Mouse (Mus musculus) gastrocnemius, postnatal 36 days (tissue): ENCODE measurements around the gene Tspear. TPM values are rescaled to one million over a fixed set of nuclear protein-coding genes. Genes with fewer than 3 reads are reported as not detected.
"Not testable (repeated sequence)": the region's sequence is repeated elsewhere in the genome, so short reads cannot be mapped to it uniquely, and the experiment has no call there.

Experiments used
- DNase-seq, 2 experiments: peaks; one replicate each; pipeline ENCODE4 v3.0.0; 2022
- intact Hi-C: fragments of 180-260 bp; cut with DNase I; formaldehyde crosslinking; loops from one replicate; pipeline ENCODE4 v1.15.1; 2025
- total RNA-seq, 2 experiments: library from RNA; stranded (reverse); gene quantifications; 2 replicates each; pipeline ENCODE4 v1.2.3; 2021

The Tspear gene
- total RNA-seq, 2 experiments from 2014 or later, result not detected

- DNase-seq, intact Hi-C loops: not testable (repeated sequence)
Observed at GRCm38 (mm10) chr10:77782442-77782841, 96.1 kb downstream of the Tspear start, which contains the start of gene Gm3250. Gene Gm3250, minus strand, starts transcription at chr10:77782542.

GRCm38 (mm10) chr10:77783396-77783795 is 97.0 kb downstream of the Tspear start:
- DNase-seq, intact Hi-C loops: not testable (repeated sequence)

- intact Hi-C loops, DNase-seq: not testable (repeated sequence)
Observed at GRCm38 (mm10) chr10:77787876-77788275, 101.5 kb downstream of the Tspear start, which contains the start of gene Gm7137. Gene Gm7137, minus strand, starts transcription at chr10:77788200.

GRCm38 (mm10) chr10:77788621-77789020 is 102.3 kb downstream of the Tspear start:
- intact Hi-C loops, result no loop called here
- DNase-seq, result no peak

- no peak for DNase-seq
- intact Hi-C loops, result no loop called here
Observed at GRCm38 (mm10) chr10:77794976-77795375, 108.6 kb downstream of the Tspear start, which contains the start of gene Gm9639. Gene Gm9639, minus strand, starts transcription at chr10:77795076.

- intact Hi-C loops, result no loop called here
Observed at GRCm38 (mm10) chr10:77797677-77798076, 111.3 kb downstream of the Tspear start.

GRCm38 (mm10) chr10:77798164-77798920 is 112.0 kb downstream of the Tspear start:
- not testable (repeated sequence) for DNase-seq

More at GRCm38 (mm10) chr10:77797677-77798076, 111.3 kb downstream of the Tspear start:
- no peak for DNase-seq

GRCm38 (mm10) chr10:77798921-77799508 is 112.6 kb downstream of the Tspear start, which contains the start of gene Gm19668:
Gene Gm19668, minus strand, starts transcription at chr10:77799133.
- DNase-seq, result no peak
- intact Hi-C loops, result no loop called here

More at GRCm38 (mm10) chr10:77798164-77798920, 112.0 kb downstream of the Tspear start:
- intact Hi-C loops, result not testable (repeated sequence)

- DNase-seq, result no peak
- intact Hi-C loops, result no loop called here
Observed at GRCm38 (mm10) chr10:77804095-77804494, 117.7 kb downstream of the Tspear start.

GRCm38 (mm10) chr10:77811743-77812142 is 125.4 kb downstream of the Tspear start, which contains the start of gene Gm9507:
Gene Gm9507, minus strand, starts transcription at chr10:77811843.
- intact Hi-C loops, result no loop called here
- no peak for DNase-seq

GRCm38 (mm10) chr10:77814382-77814781 is 128.0 kb downstream of the Tspear start, which contains the start of gene Gm2696:
Gene Gm2696, plus strand, starts transcription at chr10:77814682.
- intact Hi-C loops, result no loop called here
- DNase-seq, result no peak

- intact Hi-C loops, result no loop called here
- DNase-seq, result no peak
Observed at GRCm38 (mm10) chr10:77815514-77815913, 129.1 kb downstream of the Tspear start.

GRCm38 (mm10) chr10:77818523-77818922 is 132.2 kb downstream of the Tspear start:
- intact Hi-C loops, result no loop called here
- no peak for DNase-seq

- intact Hi-C loops, result no loop called here
- DNase-seq, result no peak
Observed at GRCm38 (mm10) chr10:77819203-77819602, 132.8 kb downstream of the Tspear start.

- intact Hi-C loops, result no loop called here
- DNase-seq, result no peak
Observed at GRCm38 (mm10) chr10:77826951-77827350, 140.6 kb downstream of the Tspear start, which contains the start of gene Krtap10-4. Gene Krtap10-4, minus strand, starts transcription at chr10:77827095.

- intact Hi-C loops, result no loop called here
- no peak for DNase-seq
Observed at GRCm38 (mm10) chr10:77835647-77836046, 149.3 kb downstream of the Tspear start, which contains the start of gene Krtap10-10. Gene Krtap10-10, plus strand, starts transcription at chr10:77835947.

GRCm38 (mm10) chr10:77839006-77839405 is 152.6 kb downstream of the Tspear start:
- intact Hi-C loops, result no loop called here
- DNase-seq, result no peak

GRCm38 (mm10) chr10:77846503-77846902 is 160.1 kb downstream of the Tspear start, which contains the start of gene Gm36176:
Gene Gm36176, plus strand, starts transcription at chr10:77846803.
- intact Hi-C loops, result no loop called here

GRCm38 (mm10) chr10:77846961-77847360 is 160.6 kb downstream of the Tspear start:
- DNase-seq, result no peak
- intact Hi-C loops, result no loop called here

More at GRCm38 (mm10) chr10:77846503-77846902, 160.1 kb downstream of the Tspear start, which contains the start of gene Gm36176:
- no peak for DNase-seq

- no peak for DNase-seq
- intact Hi-C loops, result no loop called here
Observed at GRCm38 (mm10) chr10:77847538-77847937, 161.2 kb downstream of the Tspear start.

GRCm38 (mm10) chr10:77852559-77852958 is 166.2 kb downstream of the Tspear start, which contains the start of gene Gm10318:
Gene Gm10318, plus strand, starts transcription at chr10:77852859.
- intact Hi-C loops, result no loop called here

More at GRCm38 (mm10) chr10:77852559-77852958, 166.2 kb downstream of the Tspear start, which contains the start of gene Gm10318:
- no peak for DNase-seq
